Comparison of ENCODE assay signal across 24 mouse cellular contexts in the genomic region with DNA sequence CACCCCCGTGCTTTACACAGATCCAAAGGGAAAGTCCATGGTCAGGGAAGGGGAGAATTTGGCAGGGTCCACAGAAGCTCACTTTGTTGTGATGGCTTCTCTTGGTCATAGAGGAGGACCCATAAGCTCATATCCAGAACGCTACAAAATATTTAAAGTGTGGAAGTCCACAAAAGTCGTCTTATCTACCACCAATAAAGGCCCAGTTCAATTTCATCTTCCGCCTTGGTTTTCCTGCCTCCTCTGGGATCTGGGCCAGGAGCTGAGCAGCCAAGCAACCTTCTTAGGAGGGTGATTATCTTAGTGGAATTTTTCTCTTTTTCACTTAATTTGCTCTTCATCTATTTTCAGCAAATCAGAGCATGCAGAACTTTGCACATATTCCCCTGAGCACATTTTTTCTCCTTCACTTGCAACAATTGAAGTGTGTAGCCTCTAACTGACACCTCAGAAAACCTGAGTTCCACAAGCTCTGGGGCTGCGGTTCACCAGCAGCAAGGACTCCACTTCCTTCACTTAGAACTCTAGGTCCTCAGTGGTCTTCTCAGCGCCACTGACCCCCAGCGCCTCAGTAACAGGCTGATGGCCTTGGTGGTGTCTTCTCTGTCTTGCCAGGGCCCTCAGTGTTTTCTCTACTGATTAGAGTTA.
A peak's percentile ranks its signal among the peaks of the same experiment; 100 is the strongest.
DNase-seq lines count a peak whose midpoint lies in the region; ATAC-seq and TF ChIP-seq lines count a peak whose summit lies in the region.
"Had no signal": no experiment of that assay in that cellular context is flagged by ENCODE, and none has a peak within 500 bp of the region (broad histone marks: within the 10 kb centered on the region; RNA-seq: fewer than 3 reads in every experiment).

No protein-coding gene starts in this region.

- H3K27me3 ChIP-seq in embryonic facial prominence, embryonic 14.5 days (replicated peaks; ENCODE audit: control insufficient read depth, insufficient read depth, low read length) = no peaks in the 10 kb centered on the region
- H3K27me3 ChIP-seq in embryonic facial prominence, embryonic 10.5 days (replicated peaks; ENCODE audit: low read depth, poor library complexity, severe bottlenecking) = no peaks in the 10 kb centered on the region
- no peaks in the 10 kb centered on the region for H3K27me3 ChIP-seq in liver, adult 2 months (ENCODE audit: control insufficient read depth, insufficient read depth, low read length)
- H3K27me3 ChIP-seq in spleen, adult 2 months (ENCODE audit: control insufficient read depth, insufficient read depth, low read length) = no peaks in the 10 kb centered on the region
- H3K27me3 ChIP-seq: CH12.LX; embryonic facial prominence, embryonic 12.5 days; forebrain, embryonic 13.5 days; heart, embryonic 13.5 days; neural tube, embryonic 15.5 days; Patski; stomach, embryonic 15.5 days had no signal

- 68% methylated on average over 7 of the region's 7 CpGs for WGBS in embryonic facial prominence, embryonic 14.5 days
- 78% methylated on average over 7 of the region's 7 CpGs for WGBS in embryonic facial prominence, embryonic 10.5 days
- WGBS in liver, adult 2 months = 66% methylated on average over 7 of the region's 7 CpGs
- 34% methylated on average over 7 of the region's 7 CpGs for WGBS in spleen, adult 2 months
- WGBS in olfactory bulb, adult 2 months = 64% methylated on average over 7 of the region's 7 CpGs

- H3K4me3 ChIP-seq in embryonic facial prominence, embryonic 14.5 days (ENCODE audit: low read depth, low read length) = no peak overlapping the region
- no peak overlapping the region for H3K4me3 ChIP-seq in embryonic facial prominence, embryonic 10.5 days
- no peak overlapping the region for H3K4me3 ChIP-seq in liver, adult 2 months (ENCODE audit: insufficient read depth, low read depth, low read length)
- H3K4me3 ChIP-seq in spleen, adult 2 months (ENCODE audit: extremely low read depth, insufficient read depth, insufficient read length) = no peak overlapping the region
- H3K4me3 ChIP-seq in olfactory bulb, adult 2 months (ENCODE audit: insufficient read depth, low read depth, low read length) = no peak overlapping the region
- H3K4me3 ChIP-seq: embryonic facial prominence, embryonic 12.5 days; forebrain, embryonic 13.5 days; heart, embryonic 13.5 days; midbrain, embryonic 10.5 days; neural tube, embryonic 15.5 days; stomach, embryonic 15.5 days had no signal

- H3K79me2 ChIP-seq in liver, adult 2 months (ENCODE audit: control insufficient read depth, insufficient read depth, low read length) = no peaks in the 10 kb centered on the region

- no peak for TF ChIP-seq POLR2A in liver, adult 2 months (IDR thresholded peaks at IDR 0.05; ENCODE audit: extremely low read depth, insufficient read depth, low read length)
- no peak for TF ChIP-seq POLR2A in spleen, adult 2 months (IDR thresholded peaks at IDR 0.05; ENCODE audit: low read depth, low read length)
- TF ChIP-seq POLR2A in olfactory bulb, adult 2 months (IDR thresholded peaks at IDR 0.05; ENCODE audit: insufficient read depth, low read depth, low read length) = no peak

- H3K4me1 ChIP-seq in embryonic facial prominence, embryonic 14.5 days (ENCODE audit: control insufficient read depth, insufficient read depth, low read length) = peaks cover 4% of the 10 kb centered on the region; the same call in 1 of the 2 replicates
- peaks cover 15% of the 10 kb centered on the region; the same call in 1 of the 2 replicates for H3K4me1 ChIP-seq in embryonic facial prominence, embryonic 10.5 days
- H3K4me1 ChIP-seq in liver, adult 2 months (ENCODE audit: control insufficient read depth, insufficient read depth, low read length) = peaks cover 16% of the 10 kb centered on the region
- peaks cover 20% of the 10 kb centered on the region; the same call in 1 of the 2 replicates for H3K4me1 ChIP-seq in spleen, adult 2 months (ENCODE audit: control insufficient read depth, insufficient read depth, insufficient read length)
- peaks cover 22% of the 10 kb centered on the region for H3K4me1 ChIP-seq in olfactory bulb, adult 2 months (ENCODE audit: control insufficient read depth, insufficient read depth, low read length)
- H3K4me1 ChIP-seq: embryonic facial prominence, embryonic 12.5 days had no signal

- H3K36me3 ChIP-seq in embryonic facial prominence, embryonic 14.5 days (ENCODE audit: control insufficient read depth, insufficient read depth, low read length) = no peaks in the 10 kb centered on the region
- H3K36me3 ChIP-seq in embryonic facial prominence, embryonic 10.5 days (replicated peaks) = no peaks in the 10 kb centered on the region
- H3K36me3 ChIP-seq in liver, adult 2 months (ENCODE audit: control insufficient read depth, insufficient read depth, low read length) = no peaks in the 10 kb centered on the region
- no peaks in the 10 kb centered on the region for H3K36me3 ChIP-seq in spleen, adult 2 months (ENCODE audit: control insufficient read depth, insufficient read depth, low read length)
- H3K36me3 ChIP-seq: embryonic facial prominence, embryonic 12.5 days; G1E; heart, embryonic 13.5 days; midbrain, embryonic 10.5 days; neural tube, embryonic 15.5 days; stomach, embryonic 15.5 days had no signal

- H3K4me2 ChIP-seq in embryonic facial prominence, embryonic 14.5 days (ENCODE audit: low read depth, low read length) = no peak overlapping the region
- H3K4me2 ChIP-seq: embryonic facial prominence, embryonic 12.5 days; forebrain, embryonic 13.5 days; heart, embryonic 13.5 days; hindbrain, embryonic 14.5 days; neural tube, embryonic 15.5 days; stomach, embryonic 15.5 days had no signal

- no peak overlapping the region for H3K27ac ChIP-seq in embryonic facial prominence, embryonic 14.5 days (replicated peaks; ENCODE audit: low read depth, low read length)
- H3K27ac ChIP-seq in embryonic facial prominence, embryonic 10.5 days (replicated peaks) = no peak overlapping the region
- H3K27ac ChIP-seq in liver, adult 2 months (replicated peaks; ENCODE audit: insufficient read depth, low read depth, low read length) = no peak overlapping the region
- H3K27ac ChIP-seq in spleen, adult 2 months (ENCODE audit: insufficient read depth, low read length) = peak overlapping the region; percentile 30; the same call in 1 of the 2 replicates
- peak overlapping the region; percentile 12 for H3K27ac ChIP-seq in olfactory bulb, adult 2 months (ENCODE audit: insufficient read depth, low read depth, low read length)
- H3K27ac ChIP-seq: embryonic facial prominence, embryonic 12.5 days; forebrain, embryonic 13.5 days; heart, embryonic 13.5 days; hindbrain, embryonic 14.5 days; midbrain, embryonic 10.5 days; neural tube, embryonic 15.5 days; stomach, embryonic 15.5 days had no signal

- no peaks in the 10 kb centered on the region for H3K9me3 ChIP-seq in embryonic facial prominence, embryonic 14.5 days (ENCODE audit: control insufficient read depth, low read length)
- no peaks in the 10 kb centered on the region for H3K9me3 ChIP-seq in embryonic facial prominence, embryonic 10.5 days
- H3K9me3 ChIP-seq: embryonic facial prominence, embryonic 12.5 days; forebrain, embryonic 13.5 days; G1E; heart, embryonic 13.5 days; midbrain, embryonic 10.5 days; neural tube, embryonic 15.5 days; stomach, embryonic 15.5 days had no signal

- TF ChIP-seq CTCF in liver, adult 2 months (IDR thresholded peaks at IDR 0.05; ENCODE audit: low read depth, low read length) = no peak
- no peak for TF ChIP-seq CTCF in spleen, adult 2 months (IDR thresholded peaks at IDR 0.05; ENCODE audit: extremely low read depth, insufficient read depth, insufficient read length, insufficient replicate concordance)
- no peak for TF ChIP-seq CTCF in olfactory bulb, adult 2 months (IDR thresholded peaks at IDR 0.05; ENCODE audit: insufficient read depth, low read depth, low read length)

- peak; percentile 41 for DNase-seq in embryonic facial prominence, embryonic 14.5 days (ENCODE audit: low spot score)
- no peak for DNase-seq in embryonic facial prominence, embryonic 10.5 days (ENCODE audit: low spot score)
- peak; percentile 16 for DNase-seq in liver, adult 2 months (ENCODE audit: extremely low read depth, low read depth, low spot score)
- DNase-seq in liver = no peak
- DNase-seq in spleen, adult 2 months (ENCODE audit: low read depth in 1 of 2, low spot score in 2 of 2) = peak in 1 of 2 experiments; percentile 28
- DNase-seq in spleen, postnatal 10 days (ENCODE audit: low spot score in 2 of 2) = no peak
- no peak for DNase-seq in urinary bladder, adult 2 months (ENCODE audit: low spot score)
- DNase-seq: adrenal gland, adult 8-10 months; cerebellum, adult 9-11 months; gastrocnemius, postnatal 10 days; heart, postnatal 36 days; kidney, adult 18-20 months; kidney, postnatal 4 days had no signal

- no peak overlapping the region for H3K9ac ChIP-seq in embryonic facial prominence, embryonic 14.5 days (ENCODE audit: low read depth, low read length)
- no peak overlapping the region for H3K9ac ChIP-seq in liver, adult 2 months (ENCODE audit: low read depth, low read length)
- H3K9ac ChIP-seq: embryonic facial prominence, embryonic 12.5 days; forebrain, embryonic 13.5 days; heart, embryonic 13.5 days; hindbrain, embryonic 14.5 days; neural tube, embryonic 15.5 days; stomach, embryonic 15.5 days had no signal

- ATAC-seq in embryonic facial prominence, embryonic 14.5 days (ENCODE audit: low read depth) = no peak
- ATAC-seq: forebrain, embryonic 13.5 days; Patski had no signal

Comparison
In these comparisons a context has a peak if more than half of its experiments do, and no peak if none do; other contexts are left out.
1. DNase-seq: peak in embryonic facial prominence, embryonic 14.5 days (single experiment) and liver, adult 2 months (single experiment); none in embryonic facial prominence, embryonic 10.5 days (single experiment), liver (single experiment), spleen, postnatal 10 days (0 of 2) and urinary bladder, adult 2 months (single experiment).
2. H3K27ac ChIP-seq: peak in spleen, adult 2 months (single experiment) and olfactory bulb, adult 2 months (single experiment); none in embryonic facial prominence, embryonic 14.5 days (single experiment), embryonic facial prominence, embryonic 10.5 days (single experiment) and liver, adult 2 months (single experiment).